Mouse (Mus musculus) liver, embryonic 14.5 days (tissue): ENCODE measurements around the gene Macf1.

ENCODE experiments used
- CTCF ChIP-seq: IDR thresholded peaks from 2 replicates; pipeline ENCODE4 v1.5.1; 2016; ENCODE audit warnings: antibody characterized with exemption, low read depth, control low read depth
- EP300 ChIP-seq: IDR thresholded peaks from 2 replicates; pipeline ENCODE4 v1.6.1; 2016; ENCODE audit warnings: antibody characterized with exemption, low read depth

DNA sequence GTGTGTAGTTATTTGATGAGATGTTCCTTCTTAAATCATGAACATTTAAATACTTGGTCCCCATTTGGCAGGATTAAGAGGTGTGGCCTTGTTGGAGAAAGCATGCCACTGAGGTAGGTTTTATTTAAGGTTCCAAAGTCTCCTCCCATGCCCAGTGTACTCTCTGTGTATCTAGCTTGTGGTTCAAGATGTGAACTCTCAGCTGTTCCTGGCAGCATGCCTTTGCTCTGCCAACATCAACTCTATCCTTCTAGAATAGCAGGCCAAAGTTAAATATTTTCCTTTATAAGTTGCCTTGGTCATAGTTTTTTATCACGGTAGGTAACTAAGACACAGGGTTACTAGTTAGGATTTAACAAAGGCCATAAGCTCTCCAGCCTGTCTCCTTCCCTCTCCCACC is 230.4 kb downstream of the Macf1 start:
- no peak for TF ChIP-seq CTCF
- TF ChIP-seq EP300: no peak
